Mouse (Mus musculus) midbrain, embryonic 13.5 days (tissue): ENCODE data around the gene Tubb2b. TPM values are rescaled to one million over a fixed set of nuclear protein-coding genes. Genes with fewer than 3 reads are reported as not detected.

Experiments used
- ATAC-seq: fragments of 200-750 bp; cut with Nextera tagmentation; 2 replicates; pipeline ENCODE4 v1.8.0; 2017; ENCODE audit warnings: mild to moderate bottlenecking, moderate TSS enrichment, moderate library complexity
- H3K27ac ChIP-seq: fragments of 300-500 bp; sonication (generic); 2 replicates; pipeline ENCODE4 v1.5.1; 2015; ENCODE audit warnings: inconsistent platforms, mild to moderate bottlenecking, moderate library complexity
- H3K27me3 ChIP-seq: fragments of 300-500 bp; sonication (generic); 2 replicates; pipeline ENCODE4 v1.6.1; 2015; ENCODE audit warnings: mild to moderate bottlenecking, inconsistent platforms
- H3K36me3 ChIP-seq: fragments of 300-500 bp; sonication (generic); 2 replicates; pipeline ENCODE4 v1.6.1; 2015; ENCODE audit warnings: mild to moderate bottlenecking, inconsistent platforms
- H3K4me1 ChIP-seq: fragments of 300-500 bp; sonication (generic); replicated peaks from 2 replicates; pipeline ENCODE4 v1.6.1; 2015; ENCODE audit warnings: inconsistent platforms
- H3K4me2 ChIP-seq: fragments of 300-500 bp; sonication (generic); replicated peaks from 2 replicates; pipeline ENCODE4 v1.6.1; 2015; ENCODE audit warnings: moderate library complexity, mild to moderate bottlenecking, inconsistent platforms
- H3K4me3 ChIP-seq: fragments of 300-500 bp; sonication (generic); replicated peaks from 2 replicates; pipeline ENCODE4 v1.5.1; 2015; ENCODE audit warnings: mild to moderate bottlenecking, inconsistent platforms
- H3K9ac ChIP-seq: fragments of 300-500 bp; sonication (generic); replicated peaks from 2 replicates; pipeline ENCODE4 v1.6.1; 2015; ENCODE audit warnings: mild to moderate bottlenecking, inconsistent platforms
- H3K9me3 ChIP-seq: fragments of 300-500 bp; sonication (generic); 2 replicates; pipeline ENCODE4 v1.6.1; 2016; ENCODE audit warnings: mild to moderate bottlenecking, inconsistent platforms
- WGBS: fragments of 180-500 bp; shearing (Covaris S2); methylation state at CpG from one replicate; pipeline ENCODE4 v1.1.7; 2015; 5-methylcytosine and 5-hydroxymethylcytosine counted together
- polyA plus RNA-seq: library from polyadenylated mRNA; unstranded; fragments of >200 nt; fragmentation: Nextera tagmentation; extraction: Ambion mirVana; gene quantifications from 2 replicates; pipeline ENCODE4 v1.2.1, GENCODE M21; 2015

Gene Tubb2b
- polyA plus RNA-seq, 1 experiment from 2014 or later, result 846 TPM

- Histone ChIP-seq H3K36me3 (peaks cover 10% of the 10 kb centered on the region), H3K4me3 (no peak overlapping the region), H3K9me3 (no peaks in the 10 kb centered on the region), H3K27ac (no peak overlapping the region), H3K27me3 (no peaks in the 10 kb centered on the region), H3K9ac (no peak overlapping the region), H3K4me2 (no peak overlapping the region), H3K4me1 (peaks cover 27% of the 10 kb centered on the region)
- WGBS, result 84% methylated on average over 3 of the region's 3 CpGs
- no peak for ATAC-seq
Observed at GRCm38 (mm10) chr13:34079801-34080200, 50.5 kb downstream of the Tubb2b start.

- H3K27ac ChIP-seq, result peak overlapping the region; percentile 95
- H3K9ac ChIP-seq, result peak overlapping the region; percentile 95; the same call in 1 of the 2 replicates
- WGBS, result 46% methylated on average over 16 of the region's 16 CpGs
Observed at GRCm38 (mm10) chr13:34078500-34079280, 51.6 kb downstream of the Tubb2b start.

GRCm38 (mm10) chr13:34077492-34078271, 52.6 kb downstream of the Tubb2b start, which contains the start of gene Tubb2a:
TSS of gene Tubb2a (minus strand) at chr13:34078007.
- H3K4me2 ChIP-seq, result peak within 1 kb of the TSS; percentile 65
- peak; percentile 92 for ATAC-seq
- H3K36me3 ChIP-seq, result peaks cover 19% of the 10 kb centered on the region
- peaks cover 40% of the 10 kb centered on the region for H3K4me1 ChIP-seq
- 2% methylated on average over 45 of the region's 45 CpGs for WGBS
- H3K9ac ChIP-seq, result peak within 1 kb of the TSS; percentile 95
- H3K27ac ChIP-seq, result peak within 1 kb of the TSS; percentile 95
- H3K27me3 ChIP-seq, result no peaks in the 10 kb centered on the region
- H3K4me3 ChIP-seq, result peak within 1 kb of the TSS; percentile 93
- H3K9me3 ChIP-seq, result no peaks in the 10 kb centered on the region

More at GRCm38 (mm10) chr13:34078500-34079280, 51.6 kb downstream of the Tubb2b start:
- H3K4me1 ChIP-seq, result peaks cover 32% of the 10 kb centered on the region
- H3K9me3 ChIP-seq, result no peaks in the 10 kb centered on the region
- peaks cover 15% of the 10 kb centered on the region for H3K36me3 ChIP-seq
- peak overlapping the region; percentile 93 for H3K4me3 ChIP-seq
- H3K4me2 ChIP-seq, result peak overlapping the region; percentile 65
- H3K27me3 ChIP-seq, result no peaks in the 10 kb centered on the region
- peak; percentile 24; the same call in 1 of the 2 replicates for ATAC-seq

Other genes starting within 250 kb of the Tubb2b start
- gene Serpinb6c, start 224.8 kb downstream of the Tubb2b start, polyA plus RNA-seq, result not detected in 2 replicates
- gene Nqo2, start 165.8 kb downstream of the Tubb2b start, polyA plus RNA-seq, result 8.4 and 9.7 TPM in 2 replicates
- gene Ripk1, start 128.1 kb downstream of the Tubb2b start, polyA plus RNA-seq, result 5.3 and 6.4 TPM in 2 replicates
- gene Serpinb6a, start 127.7 kb downstream of the Tubb2b start, polyA plus RNA-seq, result 29.5 and 31.1 TPM in 2 replicates
- gene Bphl, start 92.9 kb downstream of the Tubb2b start, polyA plus RNA-seq, result 31.6 and 36.8 TPM in 2 replicates
- gene Tubb2a, start 52.5 kb downstream of the Tubb2b start, polyA plus RNA-seq, result 1,655 and 1,711 TPM in 2 replicates
- gene Psmg4, start 32.5 kb upstream of the Tubb2b start, polyA plus RNA-seq, result 92.5 and 94.6 TPM in 2 replicates
- 15.3 and 15.8 TPM in 2 replicates for gene Slc22a23, start 214.7 kb upstream of the Tubb2b start, polyA plus RNA-seq